Mouse (Mus musculus): ENCODE measurements around the gene Ppm1g.

The Ppm1g gene

GRCm38 (mm10) chr5:31192045-31192938, 28.2 kb downstream of the Ppm1g start:
- DNase-seq (ENCODE audit: low spot score), result no peak

GRCm38 (mm10) chr5:31190201-31190600, 30.3 kb downstream of the Ppm1g start:
- no peak for DNase-seq (ENCODE audit: low spot score)

GRCm38 (mm10) chr5:31188223-31188840, 32.2 kb downstream of the Ppm1g start:
- no peak for DNase-seq (ENCODE audit: low spot score)

GRCm38 (mm10) chr5:31183678-31184077, 36.8 kb downstream of the Ppm1g start:
- no peak for DNase-seq (ENCODE audit: low spot score)

GRCm38 (mm10) chr5:31181183-31181770, 39.2 kb downstream of the Ppm1g start:
- DNase-seq (ENCODE audit: low spot score), result no peak

GRCm38 (mm10) chr5:31179766-31180630, 40.5 kb downstream of the Ppm1g start, which contains the start of the genes Gm29609 and Gtf3c2:
TSS of gene Gm29609 (minus strand) at chr5:31179911.
TSS of gene Gtf3c2 (minus strand) at chr5:31180144.
- peak; percentile 97 for DNase-seq (ENCODE audit: low spot score)

GRCm38 (mm10) chr5:31179301-31179765, 41.2 kb downstream of the Ppm1g start:
- DNase-seq (ENCODE audit: low spot score), result peak; percentile 59

- no peak for DNase-seq (ENCODE audit: low spot score)
Measured at GRCm38 (mm10) chr5:31168630-31169029, 51.9 kb downstream of the Ppm1g start.

GRCm38 (mm10) chr5:31164878-31165277, 55.6 kb downstream of the Ppm1g start:
- no peak for DNase-seq (ENCODE audit: low spot score)

- DNase-seq (ENCODE audit: low spot score), result no peak
Measured at GRCm38 (mm10) chr5:31162462-31162861, 58.0 kb downstream of the Ppm1g start.

- DNase-seq (ENCODE audit: low spot score), result peak; percentile 77
Measured at GRCm38 (mm10) chr5:31154152-31154553, 66.3 kb downstream of the Ppm1g start, which contains the start of gene Mpv17. TSS of gene Mpv17 (minus strand) at chr5:31154251.

- no peak for DNase-seq (ENCODE audit: low spot score)
Measured at GRCm38 (mm10) chr5:31153516-31154151, 66.9 kb downstream of the Ppm1g start.

Measured in adipocyte (in vitro differentiated cells).